Mouse (Mus musculus): ENCODE measurements around the gene Ppfia1.

The Ppfia1 gene

DNA sequence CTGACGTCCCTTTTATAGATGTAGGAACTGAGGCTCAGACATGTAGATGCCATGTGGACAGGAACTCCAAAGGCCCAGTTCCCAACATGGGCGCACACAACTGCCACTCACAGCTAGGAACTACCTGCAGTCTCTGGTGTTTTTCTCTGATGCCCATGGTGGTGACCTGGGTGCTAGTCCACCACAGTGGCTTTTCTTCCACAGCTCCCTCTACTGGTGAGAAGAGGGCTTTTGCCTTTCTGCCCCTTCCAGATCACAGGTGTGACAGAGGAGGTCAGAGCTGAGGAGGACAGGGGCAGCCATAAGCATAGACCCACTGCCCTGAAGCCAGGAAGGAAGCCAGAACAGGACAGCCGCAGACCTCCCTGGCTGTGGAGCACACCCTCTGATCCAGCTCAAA is 126.1 kb downstream of the Ppfia1 start:
- no peak for DNase-seq (ENCODE audit: low spot score)
